Mouse (Mus musculus): Measurements from ENCODE around the gene Ercc2. TPM values are rescaled to one million over a fixed set of nuclear protein-coding genes. Genes with fewer than 3 reads are reported as not detected.
A peak's percentile ranks its signal among the peaks of the same experiment; 100 is the strongest.

Gene Ercc2
- polyA plus RNA-seq (2011; ENCODE audit: insufficient read length, low read depth, missing spikeins) = 14.3 and 22.7 TPM in 2 replicates

DNA sequence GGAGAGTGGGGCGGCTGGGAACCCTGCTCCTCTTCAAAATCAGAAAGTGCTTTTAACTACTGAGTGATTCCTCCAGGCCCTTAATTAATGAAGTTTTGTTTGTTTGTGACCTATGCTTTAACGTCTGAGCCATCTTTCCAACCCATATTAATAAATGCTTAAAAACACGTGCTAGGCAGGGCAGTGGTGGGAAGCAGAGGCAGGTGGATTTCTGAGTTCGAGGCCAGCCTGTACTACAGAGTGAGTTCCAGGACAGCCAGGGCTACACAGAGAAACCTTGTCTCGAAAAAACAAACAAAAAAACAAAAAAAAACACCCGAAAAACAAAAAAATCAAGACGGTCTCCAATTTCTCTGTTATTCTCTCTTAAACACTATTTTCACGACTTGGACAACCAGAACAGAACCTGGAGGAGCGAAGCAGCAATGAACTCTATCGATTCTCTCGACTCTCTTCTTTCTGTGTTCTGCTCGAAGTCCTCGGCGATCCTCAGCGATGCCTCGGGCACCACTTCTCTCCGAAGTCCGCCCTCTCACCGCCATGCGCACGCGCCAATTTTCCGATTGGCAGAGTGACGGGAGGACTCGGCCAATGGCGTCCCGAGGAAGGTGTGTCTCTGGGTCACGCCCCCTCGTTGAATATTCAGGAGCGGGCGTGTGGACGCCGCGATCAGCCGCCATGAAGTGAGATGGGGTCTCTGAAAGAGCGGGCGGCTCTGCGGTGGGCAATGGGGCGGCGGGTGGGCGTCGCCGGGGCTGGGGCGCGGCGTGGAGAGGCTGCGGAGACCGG is at the start of gene Ercc2:
Gene Ercc2 (plus strand): TSS at position 634 of the 789 bp plus-strand sequence.
- Histone ChIP-seq H3K27ac (ENCODE audit: insufficient read depth, low read length) (no peak within 1 kb of the TSS), H3K4me3 (ENCODE audit: insufficient read depth, low read length) (peak within 1 kb of the TSS; percentile 79), H3K4me1 (ENCODE audit: control insufficient read depth, insufficient read depth, low read length) (peaks cover 3% of the 10 kb centered on the region; the same call in 1 of the 2 replicates)
- no peak for TF ChIP-seq CTCF (IDR thresholded peaks at IDR 0.05; ENCODE audit: borderline replicate concordance, insufficient read depth, low read length)
- TF ChIP-seq POLR2A (IDR thresholded peaks at IDR 0.05; ENCODE audit: low read depth, low read length) = peak; percentile 65

DNA sequence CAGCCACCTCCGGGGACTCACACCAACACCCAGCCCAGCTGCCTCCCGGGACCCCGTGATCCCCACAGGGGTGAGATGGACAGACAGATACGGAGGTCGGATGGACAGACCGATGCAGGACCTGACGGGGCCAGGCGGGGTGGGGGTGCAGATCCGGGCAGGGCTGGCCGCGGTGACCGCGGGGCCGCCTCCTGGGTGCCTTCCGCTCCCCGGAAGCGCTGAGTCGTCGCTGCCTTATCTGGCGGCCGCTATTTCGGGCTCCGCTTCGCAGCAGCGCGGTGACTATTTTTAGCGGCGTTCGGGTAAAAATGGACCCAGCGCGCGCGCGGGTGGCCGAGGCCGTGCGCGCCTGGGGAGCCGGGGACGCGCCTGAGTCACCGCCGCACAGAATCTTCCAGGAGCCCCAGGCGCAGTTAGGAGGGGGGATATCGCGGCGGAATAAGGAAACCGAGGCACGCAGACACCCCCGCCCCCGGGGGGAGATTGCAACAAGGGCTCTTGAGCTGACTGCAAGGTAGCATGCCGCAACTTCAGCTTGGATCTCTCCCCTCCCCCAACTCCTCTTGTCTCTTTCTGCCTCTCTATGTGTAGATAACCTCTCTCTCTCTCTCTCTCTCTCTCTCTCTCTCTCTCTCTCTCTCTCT is 49.0 kb upstream of the Ercc2 start:
- peak; percentile 14; the same call in 1 of the 2 replicates for TF ChIP-seq POLR2A (IDR thresholded peaks at IDR 0.05; ENCODE audit: low read depth, low read length)
- TF ChIP-seq CTCF (IDR thresholded peaks at IDR 0.05; ENCODE audit: borderline replicate concordance, insufficient read depth, low read length) = no peak
- H3K4me1 ChIP-seq (ENCODE audit: control insufficient read depth, insufficient read depth, low read length) = no peaks in the 10 kb centered on the region
- peak overlapping the region; percentile 86 for H3K27ac ChIP-seq (ENCODE audit: insufficient read depth, low read length)
- peak overlapping the region; percentile 81 for H3K4me3 ChIP-seq (ENCODE audit: insufficient read depth, low read length)

DNA sequence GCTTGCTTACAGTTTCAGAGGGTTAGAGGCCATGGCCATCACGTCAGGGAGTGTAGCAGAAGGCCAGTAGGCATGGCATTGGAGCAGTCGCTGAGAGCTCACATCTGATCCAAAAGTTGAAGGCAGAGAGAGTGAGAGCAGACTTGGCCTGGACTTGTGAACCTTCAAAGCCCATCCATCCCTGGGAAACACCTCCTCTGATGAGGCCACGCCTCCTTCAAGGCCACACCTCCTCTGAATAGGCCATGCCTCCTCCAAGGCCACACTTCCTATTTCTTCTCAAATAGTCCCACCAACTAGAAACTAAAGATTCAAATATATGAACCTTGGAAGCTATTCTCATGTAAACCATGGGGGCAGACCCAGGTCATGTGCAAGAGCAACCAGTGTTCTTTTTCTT is 46.2 kb upstream of the Ercc2 start:
- TF ChIP-seq POLR2A (IDR thresholded peaks at IDR 0.05; ENCODE audit: low read depth, low read length) (no peak), CTCF (IDR thresholded peaks at IDR 0.05; ENCODE audit: borderline replicate concordance, insufficient read depth, low read length) (no peak)
- no peak overlapping the region for H3K27ac ChIP-seq (ENCODE audit: insufficient read depth, low read length)
- H3K4me3 ChIP-seq (ENCODE audit: insufficient read depth, low read length) = no peak overlapping the region
- H3K4me1 ChIP-seq (ENCODE audit: control insufficient read depth, insufficient read depth, low read length) = 0 out of 2 replicates have a peak, but pooled peaks cover 2% of the 10 kb centered on the region

DNA sequence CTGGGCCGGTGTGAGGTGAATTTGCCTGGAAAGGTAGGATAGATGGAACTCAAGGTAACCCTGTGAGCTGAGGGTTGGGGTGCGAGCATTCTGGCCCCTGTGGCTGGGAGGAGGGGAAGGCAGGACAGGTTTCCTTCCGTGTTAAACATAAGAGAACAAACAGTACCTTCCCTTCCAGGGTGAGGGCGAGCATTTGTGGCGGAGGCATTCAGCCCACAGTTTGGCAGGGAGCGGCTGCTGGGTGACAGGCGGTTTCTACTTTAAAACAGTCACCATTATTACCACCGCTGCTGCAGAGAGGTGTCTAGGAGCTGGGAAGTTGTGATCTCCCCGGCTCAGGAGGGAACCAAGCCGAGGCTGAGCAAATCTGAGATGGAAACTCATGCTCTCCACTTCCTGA is 44.7 kb upstream of the Ercc2 start:
- 0 out of 2 replicates have a peak, but pooled peaks cover 2% of the 10 kb centered on the region for H3K4me1 ChIP-seq (ENCODE audit: control insufficient read depth, insufficient read depth, low read length)
- no peak overlapping the region for H3K4me3 ChIP-seq (ENCODE audit: insufficient read depth, low read length)
- no peak for TF ChIP-seq POLR2A (IDR thresholded peaks at IDR 0.05; ENCODE audit: low read depth, low read length)
- TF ChIP-seq CTCF (IDR thresholded peaks at IDR 0.05; ENCODE audit: borderline replicate concordance, insufficient read depth, low read length) = no peak
- no peak overlapping the region for H3K27ac ChIP-seq (ENCODE audit: insufficient read depth, low read length)

DNA sequence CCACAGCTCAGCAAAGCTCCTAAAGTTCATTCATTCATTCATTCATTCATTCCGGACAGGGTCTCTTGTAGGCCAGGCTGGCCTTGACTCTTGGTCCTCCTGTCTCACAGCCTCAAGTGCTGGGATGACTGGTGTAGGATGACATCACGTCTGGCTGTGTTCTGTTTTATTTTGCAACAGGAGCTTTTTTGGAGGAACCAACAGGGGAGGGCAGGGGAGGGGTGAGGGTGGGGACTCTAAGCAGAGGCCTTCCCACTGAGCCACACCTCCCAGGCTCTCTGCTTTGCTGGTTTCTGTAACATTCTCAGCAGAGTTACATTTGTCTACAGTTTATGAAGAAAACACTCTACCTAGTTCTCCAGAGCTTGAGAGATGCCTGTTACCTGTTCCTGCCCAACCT is 43.8 kb upstream of the Ercc2 start:
- TF ChIP-seq POLR2A (IDR thresholded peaks at IDR 0.05; ENCODE audit: low read depth, low read length) (no peak), CTCF (IDR thresholded peaks at IDR 0.05; ENCODE audit: borderline replicate concordance, insufficient read depth, low read length) (no peak)
- H3K4me1 ChIP-seq (ENCODE audit: control insufficient read depth, insufficient read depth, low read length) = 0 out of 2 replicates have a peak, but pooled peaks cover 2% of the 10 kb centered on the region
- H3K27ac ChIP-seq (ENCODE audit: insufficient read depth, low read length) = peak overlapping the region; percentile 63; the same call in 1 of the 2 replicates
- H3K4me3 ChIP-seq (ENCODE audit: insufficient read depth, low read length) = no peak overlapping the region

DNA sequence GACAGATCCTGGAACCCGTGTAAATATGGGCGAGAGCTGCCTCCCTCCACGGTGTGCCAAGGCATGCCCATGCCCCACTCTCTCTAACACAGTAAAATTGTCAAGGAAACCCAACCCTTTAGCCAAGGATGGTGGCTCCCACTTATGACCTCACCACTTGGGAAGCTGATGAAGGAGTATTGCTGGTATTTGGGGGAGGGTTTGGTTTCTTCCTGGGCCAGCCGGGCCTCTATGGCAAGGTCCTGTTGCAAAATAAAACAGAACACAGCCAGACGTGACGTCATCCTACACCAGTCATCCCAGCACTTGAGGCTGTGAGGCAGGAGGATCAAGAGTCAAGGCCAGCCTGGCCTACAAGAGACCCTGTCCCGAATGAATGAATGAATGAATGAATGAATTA is 43.2 kb upstream of the Ercc2 start:
- H3K4me3 ChIP-seq (ENCODE audit: insufficient read depth, low read length) = no peak overlapping the region
- TF ChIP-seq POLR2A (IDR thresholded peaks at IDR 0.05; ENCODE audit: low read depth, low read length) = no peak

DNA sequence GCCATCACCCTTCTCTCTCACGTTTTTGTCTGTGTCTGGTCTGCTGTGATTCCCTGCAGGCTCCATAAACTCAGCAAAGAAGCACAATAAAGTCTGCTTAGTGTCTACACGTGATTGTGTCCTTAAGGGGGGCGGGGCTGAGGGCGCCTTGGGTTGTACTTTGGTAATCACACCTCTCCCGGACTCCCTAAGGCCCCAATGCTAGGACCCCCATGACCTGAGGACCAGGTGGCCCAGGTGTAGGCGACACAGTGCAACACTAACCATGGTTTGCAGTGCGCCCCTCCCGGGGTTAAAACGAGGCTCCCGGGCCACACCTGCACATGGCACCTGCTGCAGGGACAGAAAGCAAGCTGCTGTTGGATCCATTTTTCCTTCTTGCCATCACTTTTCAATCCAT is 40.6 kb upstream of the Ercc2 start:
- Histone ChIP-seq H3K4me1 (ENCODE audit: control insufficient read depth, insufficient read depth, low read length) (peaks cover 2% of the 10 kb centered on the region), H3K27ac (ENCODE audit: insufficient read depth, low read length) (peak overlapping the region; percentile 14; the same call in 1 of the 2 replicates), H3K4me3 (ENCODE audit: insufficient read depth, low read length) (no peak overlapping the region)
- TF ChIP-seq POLR2A (IDR thresholded peaks at IDR 0.05; ENCODE audit: low read depth, low read length) = 0 out of 2 replicates have a peak, but pooled peaks have one; percentile 6
- no peak for TF ChIP-seq CTCF (IDR thresholded peaks at IDR 0.05; ENCODE audit: borderline replicate concordance, insufficient read depth, low read length)

More for the DNA sequence above, 43.2 kb upstream of the Ercc2 start:
- peak overlapping the region; percentile 63; the same call in 1 of the 2 replicates for H3K27ac ChIP-seq (ENCODE audit: insufficient read depth, low read length)
- H3K4me1 ChIP-seq (ENCODE audit: control insufficient read depth, insufficient read depth, low read length) = peaks cover 2% of the 10 kb centered on the region; the same call in 1 of the 2 replicates

DNA sequence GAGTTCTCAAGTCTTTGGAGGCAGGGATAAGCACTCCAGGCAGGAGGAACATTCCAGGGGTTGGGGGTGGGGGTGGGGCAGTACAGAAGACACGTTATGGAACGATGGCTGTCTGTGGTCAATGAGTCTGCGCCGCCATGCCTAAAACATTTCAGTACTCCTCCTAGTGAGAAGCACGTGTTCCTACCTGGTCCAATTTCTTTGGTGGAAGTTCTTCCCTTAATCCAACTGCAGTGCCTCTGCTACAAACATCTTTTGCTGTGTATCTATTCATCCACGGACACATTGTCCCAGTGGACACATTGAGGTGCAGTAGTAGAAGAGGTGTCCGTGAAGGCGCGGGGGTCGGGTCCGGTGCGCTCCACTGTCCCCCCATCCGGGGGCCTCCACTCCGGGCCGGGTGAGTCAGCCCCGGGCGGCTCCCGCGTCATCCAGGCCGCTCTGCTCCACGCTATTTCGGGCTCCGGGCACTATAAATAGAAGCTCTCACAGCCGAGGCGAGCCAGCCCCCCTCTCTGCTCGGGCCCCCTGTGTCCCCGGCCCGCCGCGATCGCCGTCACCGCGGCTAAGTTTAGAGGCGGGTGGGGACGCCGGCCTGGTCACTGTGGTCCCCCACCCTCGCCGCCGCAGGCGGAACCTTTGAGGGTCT is 39.9 kb upstream of the Ercc2 start:
- Histone ChIP-seq H3K4me3 (ENCODE audit: insufficient read depth, low read length) (peak overlapping the region; percentile 28), H3K27ac (ENCODE audit: insufficient read depth, low read length) (peak overlapping the region; percentile 80), H3K4me1 (ENCODE audit: control insufficient read depth, insufficient read depth, low read length) (peaks cover 2% of the 10 kb centered on the region)
- peak; percentile 33; the same call in 1 of the 2 replicates for TF ChIP-seq POLR2A (IDR thresholded peaks at IDR 0.05; ENCODE audit: low read depth, low read length)
- TF ChIP-seq CTCF (IDR thresholded peaks at IDR 0.05; ENCODE audit: borderline replicate concordance, insufficient read depth, low read length) = no peak

DNA sequence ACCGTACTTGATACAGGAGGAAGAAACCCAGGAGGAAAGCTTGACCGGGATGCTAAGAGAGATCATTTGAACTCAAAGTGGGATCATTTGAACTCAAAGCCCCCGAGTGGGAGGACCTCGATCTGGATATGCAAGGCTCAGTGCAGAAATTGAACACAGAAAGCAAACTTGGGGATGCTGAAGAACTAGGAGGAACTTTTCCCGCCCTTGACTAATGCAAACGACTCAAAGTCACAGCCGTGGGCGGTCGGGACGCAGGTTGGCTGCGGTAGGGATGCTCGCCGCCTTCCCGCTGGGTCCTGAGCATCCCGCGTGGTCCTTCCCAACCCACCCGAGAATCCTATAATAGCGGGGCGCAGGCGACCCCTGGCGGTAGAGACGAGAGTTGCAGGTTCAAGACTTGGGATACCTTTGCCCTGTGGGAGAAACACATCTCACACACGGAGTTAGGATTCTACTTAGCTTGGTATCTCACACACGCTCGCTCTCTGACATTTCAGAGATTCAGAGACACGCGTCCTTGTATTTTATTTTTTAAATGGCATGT is 39.3 kb upstream of the Ercc2 start:
- TF ChIP-seq CTCF (IDR thresholded peaks at IDR 0.05; ENCODE audit: borderline replicate concordance, insufficient read depth, low read length) (peak; percentile 74; the same call in 1 of the 2 replicates), POLR2A (IDR thresholded peaks at IDR 0.05; ENCODE audit: low read depth, low read length) (no peak)
- H3K4me3 ChIP-seq (ENCODE audit: insufficient read depth, low read length) = peak overlapping the region; percentile 28

More for the DNA sequence above, 39.3 kb upstream of the Ercc2 start:
- H3K4me1 ChIP-seq (ENCODE audit: control insufficient read depth, insufficient read depth, low read length) = peaks cover 2% of the 10 kb centered on the region
- peak overlapping the region; percentile 80 for H3K27ac ChIP-seq (ENCODE audit: insufficient read depth, low read length)

Data from embryonic fibroblast, embryonic 13.5 days (primary cell).